Mouse (Mus musculus) small intestine, adult 2 months (tissue): ENCODE measurements around the gene Lrtm2.

Experiments used
- CTCF ChIP-seq: fragments of 200-500 bp; IDR thresholded peaks from 2 replicates; pipeline ENCODE4 v1.5.1; 2012; ENCODE audit warnings: low read depth, mild to moderate bottlenecking, control low read depth, inconsistent platforms, low read length, moderate library complexity, mixed read lengths; ENCODE audit not compliant: insufficient replicate concordance, insufficient read length; ENCODE audit errors: extremely low read depth
- POLR2A ChIP-seq: fragments of 200-500 bp; IDR thresholded peaks from 2 replicates; pipeline ENCODE4 v1.6.1; 2012; ENCODE audit warnings: low read depth, mild to moderate bottlenecking, control low read depth, inconsistent platforms, low read length, moderate library complexity

GRCm38 (mm10) chr6:119333202-119333601 is 2.6 kb upstream of the Lrtm2 start:
- no peak for TF ChIP-seq CTCF
- TF ChIP-seq POLR2A, result no peak
